Mouse (Mus musculus) myocyte (in vitro differentiated cells): ENCODE results near the gene St6gal2.

Experiments used
- CEBPB ChIP-seq: IDR thresholded peaks from 2 replicates; pipeline ENCODE4 v1.6.1; 2011; ENCODE audit warnings: mild to moderate bottlenecking, moderate library complexity; ENCODE audit not compliant: poor library complexity, insufficient read depth, severe bottlenecking
- E2F4 ChIP-seq: IDR thresholded peaks from one replicate; pipeline ENCODE4 v1.6.1; 2011; ENCODE audit warnings: mild to moderate bottlenecking, control low read depth, moderate library complexity; ENCODE audit not compliant: insufficient read depth
- MAX ChIP-seq: IDR thresholded peaks from one replicate; pipeline ENCODE4 v1.6.1; 2011; ENCODE audit warnings: low read depth, mild to moderate bottlenecking, control low read depth
- MYOD1 ChIP-seq, 3 experiments: IDR thresholded peaks; one replicate each; pipeline ENCODE4 v1.6.1; 2011; ENCODE audit warnings: control low read depth in 2 of 3, low read depth in 2 of 3, mild to moderate bottlenecking in 2 of 3, moderate library complexity in 1 of 3; ENCODE audit not compliant: insufficient read length in 2 of 3, control insufficient read depth in 1 of 3
- MYOG ChIP-seq, 3 experiments: IDR thresholded peaks; one replicate each; pipeline ENCODE4 v1.6.1; 2011; ENCODE audit warnings: control low read depth in 2 of 3, low read depth in 2 of 3, mild to moderate bottlenecking in 2 of 3; ENCODE audit not compliant: insufficient read length in 2 of 3, control insufficient read depth in 1 of 3, insufficient read depth in 1 of 3
- POLR2A ChIP-seq: IDR thresholded peaks from one replicate; pipeline ENCODE4 v1.6.1; 2011; ENCODE audit warnings: low read depth, mild to moderate bottlenecking, control low read depth, moderate library complexity; ENCODE audit not compliant: insufficient read length
- POLR2AphosphoS2 ChIP-seq: IDR thresholded peaks from one replicate; pipeline ENCODE4 v1.6.1; 2011; ENCODE audit warnings: low read depth, control low read depth; ENCODE audit not compliant: insufficient read length
- REST ChIP-seq: IDR thresholded peaks from one replicate; pipeline ENCODE4 v1.6.1; 2011; ENCODE audit warnings: mild to moderate bottlenecking, control low read depth, moderate library complexity; ENCODE audit not compliant: insufficient read depth, insufficient read length
- SRF ChIP-seq: IDR thresholded peaks from one replicate; pipeline ENCODE4 v1.6.1; 2011; ENCODE audit warnings: low read depth; ENCODE audit not compliant: control insufficient read depth, insufficient read length
- TCF12 ChIP-seq: IDR thresholded peaks from one replicate; pipeline ENCODE4 v1.6.1; 2011; ENCODE audit warnings: mild to moderate bottlenecking, control low read depth; ENCODE audit not compliant: poor library complexity, insufficient read depth, severe bottlenecking
- TCF3 ChIP-seq: IDR thresholded peaks from one replicate; pipeline ENCODE4 v1.6.1; 2011; ENCODE audit warnings: low read depth, control low read depth; ENCODE audit not compliant: insufficient read length
- USF1 ChIP-seq: IDR thresholded peaks from one replicate; pipeline ENCODE4 v1.6.1; 2011; ENCODE audit warnings: low read depth, mild to moderate bottlenecking, control low read depth, moderate library complexity

DNA sequence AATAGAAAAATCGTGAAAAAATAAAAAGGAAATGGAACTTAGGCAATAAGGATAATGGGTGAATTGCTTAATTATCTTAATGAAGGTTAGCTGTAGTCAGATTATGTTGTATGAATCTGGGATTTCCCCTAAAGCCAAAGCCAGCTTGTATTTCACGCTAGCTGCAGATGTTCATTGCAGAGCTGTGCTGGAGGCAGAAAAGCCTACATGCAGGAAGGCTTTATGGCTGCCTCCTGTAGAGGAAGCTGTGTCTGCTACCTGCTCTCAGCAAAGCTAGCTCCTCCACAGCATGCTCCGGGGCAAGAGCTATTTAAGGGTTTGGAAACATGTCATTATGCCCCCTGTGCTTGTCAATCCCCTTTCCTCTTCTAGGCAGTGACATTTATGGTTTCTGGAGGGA is 9.3 kb downstream of the St6gal2 start:
- TF ChIP-seq POLR2A (no peak), MAX (no peak), USF1 (no peak), TCF12 (no peak), POLR2AphosphoS2 (no peak), E2F4 (no peak), REST (no peak), CEBPB (no peak), MYOD1 (IDR thresholded peaks at IDR 0.05; ENCODE audit: control insufficient read depth in 1 of 3, insufficient read length in 2 of 3, low read depth in 2 of 3) (no peak), TCF3 (no peak), MYOG (IDR thresholded peaks at IDR 0.05; ENCODE audit: control insufficient read depth in 1 of 3, insufficient read depth in 1 of 3, insufficient read length in 2 of 3, low read depth in 2 of 3) (no peak), SRF (no peak)
